Mouse (Mus musculus) lung, embryonic 14.5 days (tissue): ENCODE results near the gene 1700017B05Rik. TPM values are rescaled to one million over a fixed set of nuclear protein-coding genes. Genes with fewer than 3 reads are reported as not detected.
"Not testable (repeated sequence)": the region's sequence is repeated elsewhere in the genome, so short reads cannot be mapped to it uniquely, and the experiment has no call there.

ENCODE experiments used
- ATAC-seq: fragments of 200-750 bp; cut with Nextera tagmentation; 2 replicates; pipeline ENCODE4 v1.8.0; 2017; ENCODE audit warnings: mild to moderate bottlenecking, moderate TSS enrichment, moderate library complexity; ENCODE audit not compliant: insufficient read depth
- DNase-seq: peaks from one replicate; pipeline ENCODE4 v3.0.0-alpha.2; 2015
- H3K27ac ChIP-seq: fragments of 300-500 bp; sonication (generic); 2 replicates; pipeline ENCODE4 v1.5.1; 2014; ENCODE audit warnings: low read depth, mild to moderate bottlenecking, moderate library complexity
- H3K27me3 ChIP-seq: fragments of 300-500 bp; sonication (generic); 2 replicates; pipeline ENCODE4 v1.6.1; 2014; ENCODE audit warnings: low read length, control low read depth; ENCODE audit not compliant: insufficient read depth
- H3K36me3 ChIP-seq: fragments of 300-500 bp; sonication (generic); 2 replicates; pipeline ENCODE4 v1.6.1; 2014; ENCODE audit warnings: control low read depth; ENCODE audit not compliant: insufficient read depth
- H3K4me1 ChIP-seq: fragments of 300-500 bp; sonication (generic); 2 replicates; pipeline ENCODE4 v1.6.1; 2014; ENCODE audit warnings: antibody characterized with exemption, control low read depth; ENCODE audit not compliant: insufficient read depth
- H3K4me2 ChIP-seq: fragments of 300-500 bp; sonication (generic); 2 replicates; pipeline ENCODE4 v1.6.1; 2014; ENCODE audit warnings: mild to moderate bottlenecking
- H3K4me3 ChIP-seq: fragments of 300-500 bp; sonication (generic); 2 replicates; pipeline ENCODE4 v1.5.1; 2014; ENCODE audit warnings: low read depth, low read length
- H3K9ac ChIP-seq: fragments of 300-500 bp; sonication (generic); 2 replicates; pipeline ENCODE4 v1.6.1; 2014
- H3K9me3 ChIP-seq: fragments of 300-500 bp; sonication (generic); 2 replicates; pipeline ENCODE4 v1.6.1; 2016; ENCODE audit warnings: low read depth, low read length, control low read depth
- CTCF ChIP-seq: IDR thresholded peaks from 2 replicates; pipeline ENCODE4 v1.5.1; 2016; ENCODE audit warnings: antibody characterized with exemption, low read depth
- WGBS: fragments of 180-500 bp; shearing (Covaris S2); extraction: QIAGEN DNeasy Blood & Tissue Kit; methylation state at CpG from one replicate; pipeline ENCODE4 v1.1.7; 2014; 5-methylcytosine and 5-hydroxymethylcytosine counted together
- polyA plus RNA-seq: library from polyadenylated mRNA; unstranded; fragments of >200 nt; fragmentation: Nextera tagmentation; extraction: Ambion mirVana; gene quantifications from 2 replicates; pipeline ENCODE4 v1.2.1, GENCODE M21; 2014

The 1700017B05Rik gene
- 25.6 and 26.3 TPM in 2 replicates for polyA plus RNA-seq

DNA sequence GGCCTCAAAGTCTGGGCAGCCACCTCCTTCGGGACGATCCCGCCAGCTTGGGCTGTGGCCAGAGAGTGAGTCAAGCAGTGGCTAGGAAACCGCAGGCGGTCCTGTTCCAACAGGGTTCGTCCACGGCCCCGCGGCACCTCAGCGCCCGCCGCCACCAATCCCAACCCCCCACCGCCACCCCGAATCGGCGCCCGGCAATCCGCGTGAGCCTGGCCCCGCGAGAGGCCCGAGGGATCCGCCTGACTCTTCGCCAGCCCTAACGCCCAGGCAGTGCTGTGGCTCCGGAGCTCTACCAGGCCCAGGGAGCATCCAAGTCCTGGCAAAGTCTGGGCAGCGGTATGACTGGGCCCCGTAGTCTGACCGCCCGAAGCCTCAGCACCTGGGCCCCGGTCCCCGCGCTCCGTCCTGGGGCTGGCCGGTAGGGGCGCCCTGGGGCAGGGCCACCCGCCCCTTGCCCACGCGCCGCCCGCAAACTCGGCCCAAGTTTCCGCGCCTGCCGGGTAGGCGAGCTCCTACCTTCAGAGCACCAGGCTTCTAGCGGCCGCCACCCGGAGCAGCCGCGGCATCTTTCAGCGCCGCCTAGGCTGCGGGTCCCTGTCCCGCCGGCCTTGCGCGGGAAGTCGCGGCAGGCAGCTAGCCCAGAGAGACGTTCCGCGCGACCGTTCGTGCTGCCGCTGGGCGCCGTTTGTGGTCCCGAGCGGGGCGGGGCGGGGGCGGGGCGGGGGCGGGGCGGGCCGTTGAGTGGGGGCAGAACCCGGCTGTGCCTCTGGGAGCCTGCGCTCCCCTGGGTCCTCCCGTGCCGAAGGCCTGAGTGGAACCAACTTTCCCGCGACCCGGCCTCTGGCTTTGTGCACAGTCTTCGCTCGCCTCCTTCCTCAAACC lies at the start of gene 1700017B05Rik:
Gene 1700017B05Rik, minus strand, starts transcription at position 700 of the 882 bp plus-strand sequence.
- WGBS: under 1% methylated on average over 85 of the region's 87 CpGs
- Histone ChIP-seq H3K27me3 (0 out of 2 replicates have a peak, but pooled peaks cover 4% of the 10 kb centered on the region), H3K4me2 (peak within 1 kb of the TSS; percentile 98), H3K4me3 (peak within 1 kb of the TSS; percentile 84), H3K36me3 (peaks cover 18% of the 10 kb centered on the region), H3K4me1 (no peaks in the 10 kb centered on the region; the same call in 1 of the 2 replicates), H3K27ac (peak within 1 kb of the TSS; percentile 77), H3K9me3 (no peaks in the 10 kb centered on the region), H3K9ac (peak within 1 kb of the TSS; percentile 93)
- peak; percentile 80 for ATAC-seq
- TF ChIP-seq CTCF: peak; percentile 58
- peak; percentile 82 for DNase-seq

DNA sequence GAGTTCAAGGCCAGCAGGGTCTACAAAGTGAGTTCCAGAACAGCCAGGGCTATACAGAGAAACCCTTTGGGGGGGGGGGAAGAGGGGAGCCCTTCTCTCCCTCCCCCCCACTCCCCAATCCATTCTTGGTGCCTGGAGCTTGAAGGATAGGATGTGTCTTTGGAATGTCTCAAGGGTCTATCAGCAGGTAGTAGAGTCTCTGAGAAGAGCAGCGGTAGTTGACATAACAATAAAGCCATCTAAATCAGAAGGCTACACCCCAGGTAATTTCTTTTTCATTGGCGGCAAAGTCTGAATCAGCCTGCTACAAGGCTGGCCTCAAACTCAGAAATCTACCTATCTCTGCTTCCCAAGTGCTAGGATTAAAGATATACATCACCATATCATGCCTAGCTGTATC lies 48.5 kb upstream of the 1700017B05Rik start:
- H3K36me3 ChIP-seq: no peaks in the 10 kb centered on the region
- no peaks in the 10 kb centered on the region for H3K4me1 ChIP-seq
- no peak overlapping the region for H3K9ac ChIP-seq
- DNase-seq: no peak
- H3K27me3 ChIP-seq: no peaks in the 10 kb centered on the region
- H3K27ac ChIP-seq: no peak overlapping the region
- no peak for TF ChIP-seq CTCF
- no peak for ATAC-seq
- 94% methylated on average over 2 of the region's 2 CpGs for WGBS
- H3K4me2 ChIP-seq: no peak overlapping the region
- no peak overlapping the region for H3K4me3 ChIP-seq
- no peaks in the 10 kb centered on the region for H3K9me3 ChIP-seq

DNA sequence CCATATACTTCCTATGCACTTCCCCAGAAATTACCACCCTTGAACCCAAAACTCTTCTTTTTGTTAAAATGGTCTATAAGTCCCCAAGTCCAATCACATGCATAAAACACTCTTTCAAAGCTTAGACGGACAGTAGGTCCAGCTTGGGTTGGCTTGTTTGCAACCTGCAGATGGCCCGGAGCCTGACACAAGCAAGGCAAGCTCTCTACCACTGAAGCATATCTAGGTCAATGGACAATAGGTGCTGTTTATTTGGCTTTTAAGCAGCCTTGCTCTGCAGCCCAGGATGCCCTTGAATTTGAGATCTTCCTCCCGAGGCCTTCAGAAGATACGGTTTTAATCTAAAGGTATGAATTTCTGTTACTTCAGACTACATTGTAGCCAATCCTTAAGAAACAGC lies 46.9 kb upstream of the 1700017B05Rik start:
- no peak for TF ChIP-seq CTCF
- Histone ChIP-seq H3K36me3 (no peaks in the 10 kb centered on the region), H3K9me3 (no peaks in the 10 kb centered on the region), H3K27me3 (no peaks in the 10 kb centered on the region), H3K27ac (no peak overlapping the region), H3K9ac (no peak overlapping the region), H3K4me3 (no peak overlapping the region), H3K4me1 (no peaks in the 10 kb centered on the region), H3K4me2 (no peak overlapping the region)
- DNase-seq (no peak), ATAC-seq (no peak)
- 82% methylated on average over 4 of the region's 4 CpGs for WGBS

DNA sequence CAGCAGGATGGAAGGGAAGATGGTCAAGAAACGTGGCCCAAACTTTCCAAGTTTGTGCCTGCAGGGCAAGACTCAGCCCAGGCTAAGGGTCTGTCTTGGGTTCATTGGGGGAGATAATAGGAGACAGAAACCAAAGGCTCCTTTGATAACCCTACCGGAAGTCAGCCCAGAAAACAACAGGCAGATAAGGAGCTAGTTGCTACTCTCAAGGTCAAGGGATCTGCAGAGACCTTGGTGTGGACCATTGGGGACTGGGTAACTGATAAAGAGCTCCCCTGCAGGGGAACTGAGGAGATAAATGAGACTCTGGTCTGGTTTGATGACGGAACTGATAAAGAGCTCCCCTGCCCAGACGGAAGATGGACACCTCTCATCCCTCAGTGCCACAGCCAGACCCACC lies 45.0 kb upstream of the 1700017B05Rik start:
- no peak for TF ChIP-seq CTCF
- H3K4me2 ChIP-seq: no peak overlapping the region
- DNase-seq (no peak), ATAC-seq (no peak)
- WGBS: 70% methylated on average over 4 of the region's 4 CpGs
- no peaks in the 10 kb centered on the region for H3K36me3 ChIP-seq
- no peak overlapping the region for H3K27ac ChIP-seq
- H3K9ac ChIP-seq: no peak overlapping the region
- H3K4me1 ChIP-seq: no peaks in the 10 kb centered on the region
- no peak overlapping the region for H3K4me3 ChIP-seq
- H3K27me3 ChIP-seq: no peaks in the 10 kb centered on the region
- no peaks in the 10 kb centered on the region for H3K9me3 ChIP-seq

DNA sequence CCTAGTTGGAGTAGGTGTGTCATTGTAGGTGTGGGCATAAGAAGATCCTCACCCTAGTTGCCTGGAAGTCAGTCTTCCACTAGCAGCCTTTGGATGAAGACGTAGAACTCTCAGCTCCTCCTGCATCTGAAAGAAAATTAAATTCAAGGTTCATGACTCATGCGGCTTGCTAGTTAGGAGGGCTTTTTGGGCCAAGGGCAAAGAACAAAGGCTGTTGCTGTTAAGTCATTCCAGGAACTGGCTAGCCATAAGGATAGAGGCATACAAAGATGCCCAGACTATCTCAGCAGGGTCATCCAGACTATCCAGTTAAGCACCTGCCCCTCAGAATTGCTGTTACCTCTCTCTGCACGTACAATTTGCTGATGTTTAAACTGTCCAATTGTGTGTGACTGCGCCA lies 42.3 kb upstream of the 1700017B05Rik start:
- H3K4me2 ChIP-seq, H3K27me3 ChIP-seq, H3K4me1 ChIP-seq, ATAC-seq, H3K36me3 ChIP-seq, H3K4me3 ChIP-seq, H3K27ac ChIP-seq, H3K9ac ChIP-seq, H3K9me3 ChIP-seq, DNase-seq: not testable (repeated sequence)
- WGBS: 92% methylated on average over 4 of the region's 4 CpGs

DNA sequence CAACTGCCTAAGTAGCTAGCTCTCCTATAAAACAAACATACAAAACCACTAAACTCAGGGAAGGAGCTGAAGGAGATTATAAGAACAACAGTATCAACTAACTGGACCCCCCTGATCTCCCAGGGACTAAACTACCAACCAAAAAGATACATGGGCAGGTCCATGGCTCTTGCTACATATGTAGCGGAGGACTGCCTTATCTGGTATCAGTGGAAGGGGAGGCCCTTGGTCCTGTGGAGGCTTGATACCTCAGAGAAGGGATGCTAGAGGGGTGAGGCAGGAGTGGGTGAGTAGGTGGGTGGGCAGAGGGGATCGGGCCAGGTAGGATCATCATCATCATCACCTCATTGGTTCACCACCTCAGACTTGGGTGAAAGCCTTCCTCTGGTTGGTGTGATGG lies 41.8 kb upstream of the 1700017B05Rik start:
- no peak overlapping the region for H3K9ac ChIP-seq

DNA sequence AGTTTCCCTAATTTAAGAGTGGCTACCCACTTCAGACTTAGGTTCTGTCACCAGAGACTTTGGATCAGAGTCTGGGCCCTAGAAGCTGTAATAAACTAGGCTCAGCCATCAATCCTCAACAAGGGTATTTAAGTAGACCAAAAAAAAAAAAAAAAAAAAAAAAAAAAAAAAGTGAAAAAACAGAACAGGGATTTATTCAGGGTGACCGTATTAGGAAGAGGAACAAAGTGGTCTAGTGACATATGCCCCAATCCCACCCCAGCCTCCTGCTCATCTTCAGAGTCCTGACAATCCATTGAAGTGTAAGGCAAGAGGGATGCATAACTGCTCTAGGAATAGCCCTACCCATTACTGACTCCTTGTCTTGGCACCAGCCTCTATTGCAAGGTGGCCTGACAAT lies 40.9 kb upstream of the 1700017B05Rik start:
- TF ChIP-seq CTCF: no peak
- H3K36me3 ChIP-seq: no peaks in the 10 kb centered on the region
- no peak overlapping the region for H3K4me3 ChIP-seq
- H3K4me1 ChIP-seq: no peaks in the 10 kb centered on the region
- H3K27ac ChIP-seq: no peak overlapping the region
- H3K9ac ChIP-seq: no peak overlapping the region
- no peak for DNase-seq
- no peak for ATAC-seq
- H3K4me2 ChIP-seq: no peak overlapping the region
- WGBS: 69% methylated on average over 1 of the region's 1 CpGs
- H3K9me3 ChIP-seq: no peaks in the 10 kb centered on the region
- H3K27me3 ChIP-seq: no peaks in the 10 kb centered on the region

More for the DNA sequence above, 41.8 kb upstream of the 1700017B05Rik start:
- TF ChIP-seq CTCF: no peak
- Histone ChIP-seq H3K9me3 (no peaks in the 10 kb centered on the region), H3K27me3 (no peaks in the 10 kb centered on the region), H3K36me3 (no peaks in the 10 kb centered on the region), H3K27ac (no peak overlapping the region), H3K4me1 (no peaks in the 10 kb centered on the region), H3K4me2 (no peak overlapping the region), H3K4me3 (no peak overlapping the region)
- ATAC-seq: no peak
- WGBS: 90% methylated on average over 2 of the region's 2 CpGs
- DNase-seq: no peak
